Mouse (Mus musculus) spleen, postnatal 10 days (tissue): ENCODE results near the gene Hpn.
A peak's percentile ranks its signal among the peaks of the same experiment; 100 is the strongest.

Source experiments
- DNase-seq, 2 experiments: peaks; one replicate each; pipeline ENCODE4 v3.0.0; 2021 to 2022; ENCODE audit warnings: low spot score in 2 of 2

Hpn gene

GRCm38 (mm10) chr7:31054661-31055320, 60.3 kb downstream of the Hpn start:
- DNase-seq, result no peak

GRCm38 (mm10) chr7:31053882-31054447, 61.1 kb downstream of the Hpn start:
- DNase-seq, result no peak

- peak in 1 of 2 experiments; percentile 42 for DNase-seq
Measured at GRCm38 (mm10) chr7:31052636-31053434, 62.3 kb downstream of the Hpn start.

- DNase-seq, result no peak
Measured at GRCm38 (mm10) chr7:31052251-31052635, 62.8 kb downstream of the Hpn start.

- DNase-seq, result no peak
Measured at GRCm38 (mm10) chr7:31051321-31052021, 63.6 kb downstream of the Hpn start, which contains the start of gene Fxyd7. Fxyd7 (minus strand) TSS chr7:31051467.

GRCm38 (mm10) chr7:31050921-31051320, 64.2 kb downstream of the Hpn start:
- no peak for DNase-seq

GRCm38 (mm10) chr7:31050487-31050886, 64.6 kb downstream of the Hpn start:
- no peak for DNase-seq

GRCm38 (mm10) chr7:31049846-31050281, 65.2 kb downstream of the Hpn start:
- DNase-seq, result no peak

GRCm38 (mm10) chr7:31049135-31049845, 65.8 kb downstream of the Hpn start:
- no peak for DNase-seq
